Mouse (Mus musculus): ENCODE results near the gene Tmem233. TPM values are rescaled to one million over a fixed set of nuclear protein-coding genes. Genes with fewer than 3 reads are reported as not detected.

The Tmem233 gene
- polyA plus RNA-seq (2012; rRNA removed): 0.11 and 0.15 TPM in 2 replicates

DNA sequence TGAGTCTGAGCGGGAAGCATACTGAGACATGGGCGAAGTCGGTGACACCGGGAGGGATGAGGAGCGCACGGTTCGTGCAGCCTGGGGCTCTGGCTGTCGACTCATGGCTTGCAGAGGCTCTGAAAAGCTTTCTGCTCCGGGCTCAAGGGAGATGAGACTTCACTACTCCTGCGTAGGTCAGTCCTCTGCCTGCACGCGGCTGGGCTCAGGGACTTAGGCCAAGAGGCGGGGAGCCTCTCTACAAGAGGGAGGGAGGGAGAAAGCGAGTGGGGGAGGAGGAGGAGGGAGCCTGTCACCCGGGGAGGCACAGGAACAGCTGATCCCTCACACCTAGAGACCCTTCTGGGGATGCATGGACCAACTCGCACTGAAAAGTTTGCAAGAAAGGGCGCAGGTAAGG, at the start of gene Tmem233:
Tmem233 (minus strand) TSS at position 164 of the 400 bp plus-strand sequence.

DNA sequence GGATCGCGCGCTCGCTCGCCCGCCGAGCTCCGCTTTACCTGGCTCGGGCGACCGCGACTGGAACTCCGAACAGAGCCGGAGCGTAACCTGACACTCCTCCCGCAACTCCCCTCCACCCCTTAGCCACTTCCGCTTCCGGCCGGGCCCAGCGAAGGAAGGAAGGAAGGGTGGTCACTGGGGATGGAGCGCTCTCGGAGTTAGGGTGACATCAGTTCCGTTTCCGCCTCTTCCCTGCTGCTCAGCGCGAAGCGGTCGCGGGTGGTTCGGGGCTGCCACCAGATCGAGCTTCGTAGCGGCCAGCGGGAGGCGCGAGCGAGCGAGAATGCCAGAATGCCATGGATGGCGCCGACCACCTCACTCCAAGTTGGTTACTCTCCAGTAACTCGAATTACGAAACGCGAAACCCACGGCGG, 58.7 kb downstream of the Tmem233 start, which contains the start of gene Prkab1:
Prkab1 (minus strand) TSS at position 182 of the 413 bp plus-strand sequence.

Other genes with a start within 250 kb of the Tmem233 start
- gene Cit, start 238.0 kb downstream of the Tmem233 start, polyA plus RNA-seq (2012; rRNA removed): 2.3 and 2.4 TPM in 2 replicates
- gene Prkab1, start 58.7 kb downstream of the Tmem233 start, polyA plus RNA-seq (2012; rRNA removed): 52.0 and 54.1 TPM in 2 replicates
- gene Ccdc60, start 205.7 kb upstream of the Tmem233 start, polyA plus RNA-seq (2012; rRNA removed): 0.43 and 0.51 TPM in 2 replicates